Mouse (Mus musculus) cerebellum, adult 9-10 months (tissue): ENCODE measurements around the gene Hes3.
A peak's percentile ranks its signal among the peaks of the same experiment; 100 is the strongest.

Experiments
- DNase-seq: peaks from one replicate; pipeline ENCODE4 v3.0.0; 2022

Gene Hes3

DNA sequence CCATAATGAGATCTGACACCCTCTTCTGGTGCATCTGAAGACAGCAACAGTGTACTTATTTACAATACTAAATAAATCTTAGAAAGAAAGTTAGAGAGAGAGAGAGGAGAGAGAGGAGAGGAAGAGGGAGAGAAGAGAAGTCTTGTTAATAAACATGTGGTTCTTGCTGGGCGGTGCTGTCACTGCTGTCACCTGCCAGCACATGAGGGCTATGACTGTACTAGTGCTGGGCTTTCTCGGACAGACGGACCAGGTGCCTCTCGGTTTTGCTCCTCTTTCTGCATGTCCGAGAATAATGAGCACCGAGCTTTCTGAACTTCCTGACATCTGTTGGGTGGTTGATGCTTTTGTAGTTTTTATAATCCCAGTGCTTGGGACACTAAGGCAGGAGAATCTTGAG is 40.8 kb downstream of the Hes3 start:
- no peak for DNase-seq

- DNase-seq = no peak
Observed at GRCm38 (mm10) chr4:152247195-152247594, 44.3 kb downstream of the Hes3 start.

GRCm38 (mm10) chr4:152246011-152246410 is 45.5 kb downstream of the Hes3 start:
- DNase-seq = no peak

- DNase-seq = peak; percentile 63
Observed at GRCm38 (mm10) chr4:152244545-152245522, 46.6 kb downstream of the Hes3 start.

DNA sequence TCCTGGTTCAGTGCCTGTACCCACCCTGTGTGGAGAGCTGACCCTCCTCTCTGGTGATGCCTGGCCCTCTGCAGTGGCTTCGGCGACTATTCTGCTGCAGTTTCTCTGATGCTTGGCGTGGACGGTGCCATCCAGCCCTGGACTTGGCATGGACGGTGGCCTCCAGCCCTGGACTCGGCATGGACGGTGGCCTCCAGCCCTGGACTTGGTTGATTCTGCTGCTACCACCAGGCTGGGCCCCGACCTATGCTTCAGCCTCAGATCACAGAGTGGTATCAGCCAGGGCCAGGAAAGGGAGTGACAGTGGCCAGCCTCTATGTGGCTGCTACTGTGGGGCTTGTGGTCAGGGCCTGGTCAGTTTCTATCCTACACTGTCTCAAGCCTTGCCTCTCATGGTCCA is 47.5 kb downstream of the Hes3 start:
- peak; percentile 74 for DNase-seq

GRCm38 (mm10) chr4:152243241-152243891 is 48.1 kb downstream of the Hes3 start:
- DNase-seq = no peak

DNA sequence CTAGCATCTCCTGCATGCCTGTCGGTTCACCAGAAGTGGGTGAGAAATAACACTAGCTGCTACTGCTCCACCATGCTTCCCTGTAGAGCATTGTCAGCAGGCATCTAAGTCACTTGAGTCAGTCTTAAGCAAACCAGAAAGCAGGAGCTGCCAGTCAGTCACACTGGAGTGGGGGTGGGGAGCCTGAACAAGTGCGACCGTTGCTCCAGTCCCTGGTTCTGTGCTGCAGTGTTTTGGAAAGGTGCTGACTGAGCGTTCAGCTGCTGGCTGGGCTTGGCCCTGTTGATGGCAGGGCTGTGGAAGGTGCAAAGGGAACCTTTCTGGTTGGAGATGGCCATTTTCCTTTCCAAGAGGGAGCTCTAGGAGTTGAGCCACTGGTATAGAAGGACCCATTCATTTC is 51.5 kb downstream of the Hes3 start:
- DNase-seq = no peak
